Mouse (Mus musculus) CD4-positive helper T cell, adult 2 months (primary cell): ENCODE data around the gene Aifm2.
A peak's percentile ranks its signal among the peaks of the same experiment; 100 is the strongest.

ENCODE experiments used
- DNase-seq: peaks from one replicate; pipeline ENCODE4 v3.0.0-alpha.2; 2012; ENCODE audit warnings: low read depth, missing footprints, low spot score

Aifm2 gene

DNA sequence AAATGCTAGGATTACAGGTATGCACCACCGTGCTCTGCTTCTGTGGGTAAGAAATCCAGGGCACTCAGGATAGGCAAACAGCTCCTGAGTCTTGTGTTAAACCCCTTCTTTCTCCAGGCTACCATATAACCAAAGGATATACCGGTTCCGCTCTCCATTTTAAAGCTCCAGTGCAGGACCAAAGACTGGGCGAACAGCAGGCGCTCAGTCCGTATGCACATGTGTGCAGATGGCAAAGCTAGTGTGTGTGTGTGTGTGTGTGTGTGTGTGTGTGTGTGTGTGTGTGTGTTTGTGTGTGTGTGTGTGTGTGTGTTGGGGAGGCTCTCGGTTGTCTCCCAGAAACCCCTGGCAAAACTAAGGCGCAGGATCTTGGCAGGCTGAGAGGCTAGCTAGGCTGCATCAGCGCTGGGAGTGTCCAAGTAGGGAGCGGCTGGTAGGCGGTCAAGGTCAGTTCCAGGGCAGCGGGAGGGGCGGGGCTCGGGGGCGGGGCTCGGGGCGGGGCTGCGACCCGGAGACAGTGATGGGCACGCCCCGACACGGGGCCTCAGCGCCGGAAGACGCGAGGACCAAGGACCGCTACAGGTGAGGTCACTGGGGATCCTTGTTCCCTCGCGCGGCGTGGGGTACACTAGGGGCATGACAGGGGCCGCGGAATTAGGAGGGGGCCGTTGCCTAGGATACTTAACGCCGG, at the start of gene Aifm2:
Gene Aifm2 (plus strand): TSS at position 493 of the 691 bp plus-strand sequence.
- DNase-seq = peak; percentile 49

DNA sequence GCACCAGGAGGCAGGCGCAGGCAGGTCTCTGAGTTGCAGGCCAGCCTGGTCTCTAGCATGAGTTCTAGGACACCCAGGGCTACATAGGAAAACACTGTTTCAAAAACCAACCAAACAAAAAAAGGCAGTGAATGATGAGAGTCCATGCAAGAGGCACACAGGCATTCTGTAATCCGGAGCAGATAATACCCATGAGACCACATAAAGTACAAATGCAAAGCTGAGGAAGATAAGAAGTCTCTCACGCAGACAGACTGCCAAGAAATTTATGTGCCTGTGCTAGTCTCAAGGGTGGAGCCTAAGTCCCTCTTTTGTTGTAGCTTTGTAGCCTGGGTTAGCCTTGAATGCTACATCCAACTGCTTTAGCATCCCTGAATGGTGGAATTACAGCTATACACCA, 49.4 kb upstream of the Aifm2 start:
- DNase-seq = no peak

DNA sequence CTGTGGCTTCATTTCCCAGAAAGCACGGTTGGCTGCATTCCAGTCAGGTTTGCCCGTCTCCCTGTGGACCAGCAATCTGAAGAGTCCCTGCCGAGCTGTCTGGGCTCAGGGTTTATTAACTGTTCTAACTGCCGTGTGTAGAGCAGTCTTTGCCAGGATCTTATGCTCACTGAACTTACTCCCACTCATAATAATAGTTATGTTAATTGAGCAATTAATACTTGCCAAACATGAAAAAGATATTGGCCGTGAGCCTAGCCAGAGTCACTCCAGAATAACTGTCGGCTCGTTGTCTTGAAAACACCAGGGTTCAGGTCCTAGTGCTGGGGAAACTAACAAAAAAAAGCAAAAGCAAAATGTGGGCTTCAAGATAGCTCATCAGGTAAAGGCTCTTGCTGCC, 45.8 kb upstream of the Aifm2 start:
- DNase-seq = no peak

DNA sequence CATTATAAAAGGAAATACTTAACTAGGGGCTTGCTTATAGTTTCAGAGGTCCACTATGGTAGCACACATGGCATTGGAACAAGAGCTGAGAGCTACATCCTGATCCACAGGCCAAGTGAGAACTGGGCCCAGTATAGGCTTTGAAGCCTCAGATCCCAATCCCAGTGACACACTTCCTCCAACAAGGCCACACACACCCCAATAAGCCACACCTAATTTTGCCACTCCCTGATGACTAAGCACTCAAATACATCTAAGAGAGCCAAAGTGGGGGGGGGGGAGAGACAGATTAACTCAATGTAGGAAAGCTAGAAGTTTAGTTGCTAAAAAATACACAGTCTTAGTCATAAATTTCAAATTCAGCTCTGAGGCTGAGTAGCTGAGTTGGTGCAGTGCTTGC, 45.2 kb upstream of the Aifm2 start:
- no peak for DNase-seq

DNA sequence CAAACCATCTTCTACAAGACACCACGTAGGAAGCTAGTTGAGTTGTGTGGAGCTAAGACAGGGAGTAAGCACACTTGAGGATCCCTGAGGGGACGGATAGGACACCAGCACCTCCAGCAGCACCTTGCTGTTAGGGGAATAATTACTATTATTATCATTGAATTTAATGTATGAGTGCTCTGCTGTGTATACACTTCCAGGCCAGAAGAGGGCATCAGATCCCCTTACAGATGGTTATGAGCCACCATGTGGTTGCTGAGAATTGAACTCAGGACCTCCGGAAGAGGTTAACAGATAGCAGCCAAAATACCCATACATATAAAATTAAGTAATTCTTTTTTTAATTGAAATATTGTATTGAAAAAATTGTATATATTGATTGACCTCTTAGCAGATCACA, 44.3 kb upstream of the Aifm2 start:
- no peak for DNase-seq

DNA sequence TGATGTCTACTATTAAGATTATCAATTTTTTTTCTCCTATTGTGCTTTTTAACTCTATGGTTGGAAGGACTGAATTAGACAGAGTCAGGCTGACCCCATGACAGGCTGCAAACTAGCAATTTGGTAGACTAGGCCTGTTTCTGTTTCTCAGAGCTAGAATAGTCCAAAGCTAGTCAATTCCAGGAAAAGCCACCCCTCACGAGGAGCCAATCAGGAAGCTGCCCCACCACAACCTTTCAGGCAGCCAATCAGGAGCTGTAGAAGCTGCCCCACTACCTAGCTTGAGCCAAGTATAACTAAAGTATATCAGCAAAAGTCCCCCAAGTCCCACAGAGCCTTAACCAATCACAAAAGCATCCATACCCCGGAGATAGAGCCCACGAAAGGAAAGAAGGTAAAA, 39.1 kb upstream of the Aifm2 start:
- no peak for DNase-seq

DNA sequence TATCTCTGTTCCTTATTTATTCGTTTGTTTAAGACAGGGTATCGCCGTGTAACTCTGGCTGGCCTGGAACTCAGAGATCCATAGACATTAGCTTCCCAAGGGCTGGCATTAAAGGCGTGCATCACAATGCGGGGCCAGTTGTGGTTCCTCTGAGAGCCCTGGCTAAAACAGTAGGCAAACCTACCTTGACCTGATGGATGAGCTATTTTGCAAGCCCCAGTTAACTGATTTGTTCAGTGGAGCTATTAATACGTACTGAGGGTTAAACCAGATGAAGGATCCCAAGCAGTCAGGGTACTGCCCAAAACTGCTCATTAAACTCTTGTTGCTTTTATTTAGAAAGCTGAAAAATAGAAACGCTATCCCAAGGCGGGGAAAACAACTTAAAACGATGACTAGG, 35.5 kb upstream of the Aifm2 start:
- no peak for DNase-seq

DNA sequence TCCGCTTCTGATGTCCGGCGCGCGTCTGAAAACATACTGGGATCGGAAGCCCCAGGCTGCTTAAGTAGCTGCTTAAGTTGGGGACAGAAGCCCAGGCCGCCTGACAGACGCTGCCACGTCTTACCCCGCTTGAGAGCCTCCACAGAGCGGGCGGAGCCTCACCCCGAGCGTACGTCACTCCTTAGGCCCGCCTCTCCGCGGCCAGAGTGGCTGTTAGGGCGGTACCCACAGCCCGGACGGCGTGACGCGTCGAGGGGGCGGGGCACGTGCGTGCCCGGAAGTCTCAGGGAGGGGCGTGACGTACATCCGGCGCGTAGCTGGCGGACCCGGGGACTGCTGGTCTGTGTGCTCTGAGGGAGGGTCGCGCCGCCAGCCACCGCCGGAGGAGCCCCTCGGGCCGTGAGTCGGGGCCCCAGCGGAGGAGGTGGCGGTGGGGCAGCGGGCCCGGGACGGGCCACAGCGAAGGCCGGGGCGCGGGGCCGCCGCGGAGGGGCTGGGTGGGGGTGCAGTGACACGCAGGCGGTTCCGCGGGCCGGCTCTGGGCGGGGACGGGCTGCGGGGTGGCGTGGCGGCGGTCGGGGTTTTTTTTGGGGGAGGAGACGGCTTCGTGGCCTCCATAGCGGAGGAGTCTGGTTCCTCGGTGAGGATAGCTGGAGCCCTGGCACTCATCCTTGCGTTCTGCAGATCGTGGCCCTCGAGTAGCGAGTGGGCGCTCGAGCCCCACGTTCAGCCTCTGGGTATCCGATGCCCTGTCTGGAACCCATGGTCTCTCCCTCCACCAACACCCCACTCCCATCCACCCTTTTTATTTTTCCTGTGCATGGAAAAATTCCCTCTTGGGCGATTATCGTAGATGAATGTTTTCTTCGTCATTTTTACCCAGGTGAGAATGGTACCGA, 34.8 kb upstream of the Aifm2 start, which contains the start of gene Sar1a:
Gene Sar1a (plus strand): TSS at position 285 of the 899 bp plus-strand sequence.
- peak; percentile 98 for DNase-seq

DNA sequence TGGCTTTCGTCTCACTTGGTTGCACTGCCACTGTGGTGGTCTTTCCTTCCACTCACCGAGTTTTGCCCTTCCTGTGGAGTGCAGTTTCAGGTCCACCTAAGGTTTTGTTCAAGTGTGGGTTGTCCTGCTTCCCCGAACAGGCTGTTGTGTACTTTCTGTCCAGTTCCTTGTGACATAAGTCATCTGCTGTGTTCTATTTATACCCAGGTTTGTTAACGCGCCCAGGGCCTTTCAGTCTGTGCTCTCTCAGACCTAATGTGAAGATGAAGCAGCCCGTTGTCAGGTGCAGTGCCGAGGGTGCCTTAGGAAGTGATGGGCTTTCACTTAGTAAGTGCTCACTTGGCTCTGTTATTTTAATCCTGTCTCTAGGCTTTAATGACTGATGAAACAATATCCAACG, 25.7 kb upstream of the Aifm2 start:
- DNase-seq = no peak

DNA sequence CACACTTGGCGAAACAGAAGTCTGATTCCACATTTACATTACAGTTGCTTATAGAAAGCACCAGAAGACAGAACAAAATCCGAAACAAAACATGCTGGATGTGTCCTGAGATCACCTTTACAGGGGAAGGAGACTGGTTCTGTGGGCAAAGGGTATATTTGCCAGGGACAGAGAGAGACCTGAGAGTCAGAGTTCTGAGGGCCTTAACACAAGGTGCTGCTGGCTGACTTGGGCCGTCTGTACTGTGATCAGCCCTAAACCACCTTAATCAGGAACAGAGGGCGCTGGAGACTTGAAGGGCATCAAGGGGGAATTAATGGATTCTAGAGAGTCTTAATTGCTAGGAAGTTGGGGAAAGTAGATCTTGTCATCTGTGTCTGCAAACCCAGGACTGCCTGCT, 21.5 kb upstream of the Aifm2 start:
- no peak for DNase-seq

DNA sequence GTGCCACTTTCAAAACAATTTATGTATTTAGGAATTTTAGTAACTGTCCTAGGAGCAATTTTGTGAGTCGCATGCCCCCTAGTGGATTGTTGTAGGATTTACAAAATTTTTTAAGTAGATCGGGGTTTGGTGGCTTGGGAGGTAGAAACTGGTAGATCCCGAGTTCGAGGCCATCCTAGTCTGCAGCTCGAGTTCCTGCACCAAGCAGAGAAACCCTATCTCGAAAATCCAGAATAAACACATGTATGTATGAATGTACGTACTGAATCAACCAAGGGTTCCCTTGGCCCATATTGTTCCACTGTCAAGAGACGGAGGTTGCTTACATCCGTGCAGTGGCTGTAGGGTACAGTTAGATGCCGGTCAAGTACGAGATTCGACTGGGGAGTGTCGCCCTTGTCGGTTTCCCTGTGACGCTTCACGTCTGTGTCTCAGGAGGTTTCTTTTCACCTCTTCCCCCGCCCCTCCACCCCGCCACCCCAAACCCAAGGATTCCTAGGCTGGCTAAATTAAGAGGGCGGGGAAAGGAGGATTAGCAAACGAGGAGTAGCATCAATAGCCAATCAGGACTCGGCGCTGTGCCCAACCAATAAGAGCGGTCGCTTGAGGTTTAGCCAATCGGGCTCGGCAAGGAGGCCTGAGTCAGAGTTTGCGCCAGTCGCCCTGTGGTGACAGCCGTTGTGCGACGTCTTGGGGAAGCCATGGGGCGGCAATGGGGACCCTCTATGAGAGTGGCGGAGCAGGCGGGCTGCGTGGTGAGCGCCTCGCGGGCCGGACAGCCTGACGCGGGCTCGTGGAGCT, 20.0 kb upstream of the Aifm2 start, which contains the start of gene Tysnd1:
Gene Tysnd1 (plus strand): TSS at position 645 of the 801 bp plus-strand sequence.
- DNase-seq = peak; percentile 96

DNA sequence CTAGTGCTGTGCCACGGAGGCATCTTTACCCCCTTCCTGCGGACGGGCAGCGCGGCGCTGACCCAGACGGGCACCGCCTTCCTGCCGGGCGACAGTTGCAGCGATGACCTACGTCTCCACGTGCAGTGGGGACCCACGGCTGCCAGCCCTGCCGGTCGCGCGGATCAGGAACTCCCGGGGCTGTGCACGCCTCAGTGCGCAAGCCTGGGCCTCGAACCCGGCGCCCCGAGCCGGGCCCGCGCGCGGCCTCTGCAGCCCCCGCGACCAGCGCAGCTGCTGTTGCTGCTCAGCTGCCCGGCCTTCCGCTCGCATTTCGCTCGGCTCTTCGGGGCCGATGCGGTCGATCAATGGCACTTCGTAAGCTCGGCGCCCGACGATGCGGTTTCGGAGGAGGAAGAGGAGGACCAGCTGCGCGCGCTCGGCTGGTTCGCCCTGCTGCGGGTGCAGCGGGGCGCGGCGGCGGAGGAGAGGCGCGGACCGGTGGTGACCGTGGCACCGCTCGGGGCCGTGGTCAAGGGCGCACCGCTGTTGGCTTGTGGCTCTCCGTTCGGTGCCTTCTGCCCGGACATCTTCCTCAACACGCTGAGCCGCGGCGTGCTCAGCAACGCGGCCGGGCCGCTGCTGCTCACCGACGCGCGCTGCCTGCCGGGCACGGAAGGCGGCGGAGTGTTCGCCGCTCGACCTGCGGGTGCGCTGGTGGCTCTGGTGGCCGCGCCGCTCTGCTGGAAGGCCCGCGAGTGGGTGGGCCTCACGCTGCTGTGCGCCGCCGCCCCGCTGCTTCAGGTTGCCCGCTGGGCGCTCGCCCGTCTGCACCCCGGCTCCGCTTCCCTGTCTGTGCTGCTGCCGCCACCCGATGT, 19.1 kb upstream of the Aifm2 start:
- DNase-seq = peak; percentile 64

DNA sequence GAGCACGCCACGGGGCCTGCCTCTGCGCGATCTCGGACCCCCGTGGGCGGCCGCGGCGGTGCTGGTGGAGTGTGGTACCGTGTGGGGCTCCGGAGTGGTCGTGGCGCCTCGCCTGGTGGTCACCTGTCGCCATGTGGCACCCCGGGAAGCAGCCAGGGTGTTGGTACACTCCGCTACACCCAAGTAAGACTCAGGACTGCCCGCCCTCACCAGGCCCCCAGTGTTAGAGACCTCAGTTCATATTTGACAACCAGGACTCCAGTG, 18.6 kb upstream of the Aifm2 start:
- DNase-seq = no peak

DNA sequence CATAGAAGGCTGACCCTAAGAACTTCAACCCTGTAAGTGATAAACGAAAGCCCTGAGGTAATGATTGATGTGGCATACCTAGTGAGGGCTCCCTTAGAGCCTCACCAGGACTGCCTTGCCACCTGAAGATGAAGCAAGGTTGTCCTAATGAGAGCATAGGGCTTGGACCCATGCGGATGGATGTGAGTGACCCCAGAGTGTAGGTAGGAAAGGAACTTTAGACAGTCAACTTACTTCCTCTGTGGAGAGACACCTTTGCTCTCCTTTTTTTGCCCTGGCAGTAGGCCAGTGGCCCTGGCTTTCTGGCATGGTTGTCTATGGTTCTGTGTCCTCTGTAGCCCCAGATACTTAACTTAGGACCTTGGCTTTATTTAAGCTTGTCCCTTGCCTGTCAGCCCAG, 18.0 kb upstream of the Aifm2 start:
- DNase-seq = no peak

DNA sequence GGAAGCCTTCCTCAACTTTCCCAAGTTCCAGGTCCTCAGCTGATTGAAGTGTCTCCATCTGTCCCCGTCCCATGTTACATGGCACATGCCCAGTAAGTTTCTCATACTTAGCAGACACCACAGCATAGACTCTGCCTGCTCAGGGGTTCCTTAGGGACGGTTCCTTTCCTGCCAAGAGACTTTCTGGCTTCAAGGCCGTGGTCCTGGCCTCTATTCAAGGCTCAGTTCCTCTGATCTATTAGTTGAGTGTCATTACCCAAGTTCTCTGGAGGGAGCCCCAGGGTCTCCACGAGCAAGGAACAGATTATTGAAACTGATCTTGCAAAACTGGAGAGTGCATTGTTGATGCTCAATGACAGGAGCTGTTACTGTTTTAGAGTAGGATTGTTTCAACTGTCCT, 10.4 kb upstream of the Aifm2 start:
- DNase-seq = no peak

DNA sequence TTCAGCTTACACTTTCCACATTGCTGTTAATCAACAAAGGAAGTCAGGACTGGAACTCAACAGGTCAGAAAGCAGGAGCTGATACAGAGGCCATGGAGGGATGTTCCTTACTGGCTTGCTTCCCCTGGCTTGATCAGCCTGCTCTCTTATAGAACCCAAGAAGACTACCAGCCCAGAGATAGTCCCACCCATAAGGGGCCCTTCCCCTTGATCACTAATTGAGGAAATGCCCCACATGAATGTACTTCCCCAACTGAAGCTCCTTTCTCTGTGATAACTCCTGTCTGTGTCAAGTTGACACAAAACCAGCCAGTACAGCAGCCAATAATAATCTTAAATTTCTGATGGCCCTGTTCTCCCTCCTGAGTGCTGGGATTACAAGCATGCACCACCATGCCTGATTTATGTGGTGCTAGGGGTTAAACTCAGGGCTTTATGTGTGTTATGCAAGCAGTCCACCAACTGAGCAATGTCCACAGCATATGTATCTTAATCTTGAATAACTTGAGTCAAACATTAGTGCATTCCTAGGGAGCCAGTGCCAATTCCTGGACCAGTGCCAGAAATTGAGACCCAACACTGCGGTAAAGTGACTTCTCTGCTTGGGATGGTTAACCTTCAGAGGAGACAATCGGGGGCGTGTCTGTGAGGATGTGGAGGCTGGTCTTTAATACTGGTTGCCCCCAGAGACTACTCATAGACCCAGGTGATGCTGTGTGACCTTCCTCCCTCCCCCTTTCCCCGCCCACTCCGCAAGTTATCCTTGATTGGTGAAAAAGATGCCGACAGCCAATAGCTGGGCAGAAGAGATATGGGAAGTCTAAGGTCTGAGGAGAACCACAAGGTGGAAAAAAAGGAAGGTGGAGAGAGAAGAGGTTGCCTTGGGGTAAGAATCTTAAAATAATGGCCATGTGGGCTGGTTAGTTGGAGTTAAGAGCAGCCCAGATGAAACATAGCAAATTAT, 8.4 kb upstream of the Aifm2 start:
- no peak for DNase-seq

DNA sequence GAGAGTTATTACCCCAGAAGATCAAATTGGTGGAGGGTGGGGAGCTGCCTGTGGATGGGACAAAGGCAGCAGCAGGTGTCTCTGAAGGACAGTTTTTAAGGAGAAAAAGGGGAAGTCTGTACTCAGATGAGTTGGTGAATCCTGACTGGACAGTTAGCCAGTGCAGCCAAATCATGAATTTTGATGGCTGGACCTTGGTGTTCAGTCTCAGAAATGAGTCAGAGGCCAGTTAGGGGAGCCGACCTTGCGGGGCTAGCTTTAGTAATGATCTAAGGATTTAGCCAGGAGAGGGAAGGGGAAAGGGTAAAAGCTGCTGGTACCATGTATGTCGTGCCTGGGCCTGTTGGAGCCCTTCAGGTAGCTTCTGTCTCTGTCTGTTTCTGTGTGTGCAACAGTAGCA, 1.5 kb upstream of the Aifm2 start:
- no peak for DNase-seq

DNA sequence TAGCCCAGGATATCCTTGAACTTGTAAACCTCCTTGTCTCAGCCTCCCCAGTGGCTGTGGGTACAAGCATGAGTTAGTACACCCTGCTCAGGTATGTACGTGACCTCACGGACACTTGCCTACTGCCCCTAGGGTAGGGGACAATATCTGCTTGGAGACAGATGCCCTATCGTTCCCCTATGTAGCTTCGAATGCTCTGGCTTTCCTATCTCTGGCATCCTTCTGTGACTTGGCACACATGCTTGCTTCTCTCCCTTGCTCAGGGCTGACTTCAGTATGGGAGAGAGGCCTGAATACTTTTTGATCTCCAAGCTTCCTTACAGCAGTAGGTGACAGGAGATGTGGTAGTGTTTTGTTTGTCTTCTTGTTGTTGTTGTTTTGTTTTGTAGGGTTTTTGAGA, 917 bp upstream of the Aifm2 start:
- DNase-seq = no peak

DNA sequence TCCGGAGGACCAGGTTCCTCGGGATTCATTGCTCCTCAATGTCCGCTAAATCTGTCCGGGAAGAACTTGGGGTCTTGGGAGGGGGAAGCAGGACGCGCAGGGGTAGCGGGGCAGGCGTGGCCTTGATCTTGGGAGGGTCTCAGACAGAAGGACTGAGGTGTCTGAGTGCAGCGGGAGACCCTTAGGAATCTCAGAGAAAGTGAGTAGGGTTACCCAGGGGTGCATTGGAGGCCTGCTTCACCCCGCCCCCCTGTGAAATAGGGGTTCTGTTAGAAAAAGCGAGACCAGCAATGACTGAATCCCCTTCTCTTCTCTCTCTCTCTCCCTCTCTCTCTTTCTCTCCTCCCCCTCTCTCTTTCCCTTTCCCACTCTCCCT, 387 bp downstream of the Aifm2 start:
- DNase-seq = no peak
